Mouse (Mus musculus): ENCODE measurements around the gene Dkc1. TPM values are rescaled to one million over a fixed set of nuclear protein-coding genes. Genes with fewer than 3 reads are reported as not detected.

Dkc1 gene
- 132 and 146 TPM in 2 replicates for polyA plus RNA-seq (2014; fragmentation: Nextera tagmentation; extraction: Ambion mirVana)

- Histone ChIP-seq H3K9ac (replicated peaks; ENCODE audit: low read depth, low read length) (peak within 1 kb of the TSS; percentile 8; the same call in 1 of the 2 replicates), H3K4me3 (ENCODE audit: low read depth, low read length) (peak within 1 kb of the TSS; percentile 40), H3K27me3 (ENCODE audit: control insufficient read depth, insufficient read depth, low read length) (no peaks in the 10 kb centered on the region), H3K9me3 (ENCODE audit: control insufficient read depth, low read depth, low read length) (no peaks in the 10 kb centered on the region), H3K36me3 (ENCODE audit: control insufficient read depth, insufficient read depth, low read length) (peaks cover under 1% of the 10 kb centered on the region; the same call in 1 of the 2 replicates), H3K4me1 (ENCODE audit: control insufficient read depth, insufficient read depth, low read length) (no peaks in the 10 kb centered on the region), H3K27ac (ENCODE audit: low read length) (peak within 1 kb of the TSS; percentile 55), H3K4me2 (replicated peaks; ENCODE audit: low read depth, low read length) (peak within 1 kb of the TSS; percentile 51)
- WGBS = 19% methylated on average over 21 of the region's 29 CpGs
- peak; percentile 99 for ATAC-seq (ENCODE audit: insufficient number of reproducible peaks, insufficient read depth, low FRiP score, low read depth)
These were observed at the start of gene Dkc1 for GRCm38 (mm10) chrX:75095369-75096162. Dkc1 (plus strand) TSS chrX:75095854.

- H3K9ac ChIP-seq (replicated peaks; ENCODE audit: low read depth, low read length) = no peak overlapping the region
- H3K27ac ChIP-seq (ENCODE audit: low read length) = no peak overlapping the region
- no peak overlapping the region for H3K4me2 ChIP-seq (replicated peaks; ENCODE audit: low read depth, low read length)
- no peak overlapping the region for H3K4me3 ChIP-seq (ENCODE audit: low read depth, low read length)
- WGBS = 59% methylated on average over 1 of the region's 1 CpGs
- ATAC-seq (ENCODE audit: insufficient number of reproducible peaks, insufficient read depth, low FRiP score, low read depth) = no peak
- H3K27me3 ChIP-seq (ENCODE audit: control insufficient read depth, insufficient read depth, low read length) = no peaks in the 10 kb centered on the region
- no peaks in the 10 kb centered on the region for H3K4me1 ChIP-seq (ENCODE audit: control insufficient read depth, insufficient read depth, low read length)
- H3K9me3 ChIP-seq (ENCODE audit: control insufficient read depth, low read depth, low read length) = no peaks in the 10 kb centered on the region
- H3K36me3 ChIP-seq (ENCODE audit: control insufficient read depth, insufficient read depth, low read length) = no peaks in the 10 kb centered on the region
These were observed 49.7 kb upstream of the Dkc1 start for GRCm38 (mm10) chrX:75045931-75046330.

- Histone ChIP-seq H3K4me1 (ENCODE audit: control insufficient read depth, insufficient read depth, low read length) (no peaks in the 10 kb centered on the region), H3K9me3 (ENCODE audit: control insufficient read depth, low read depth, low read length) (no peaks in the 10 kb centered on the region), H3K4me2 (replicated peaks; ENCODE audit: low read depth, low read length) (0 out of 2 replicates have a peak overlapping the region, but pooled peaks have one; percentile 7), H3K36me3 (ENCODE audit: control insufficient read depth, insufficient read depth, low read length) (no peaks in the 10 kb centered on the region), H3K27ac (ENCODE audit: low read length) (no peak overlapping the region), H3K27me3 (ENCODE audit: control insufficient read depth, insufficient read depth, low read length) (no peaks in the 10 kb centered on the region), H3K9ac (replicated peaks; ENCODE audit: low read depth, low read length) (no peak overlapping the region), H3K4me3 (ENCODE audit: low read depth, low read length) (no peak overlapping the region)
- 39% methylated on average over 3 of the region's 3 CpGs for WGBS
- no peak for ATAC-seq (ENCODE audit: insufficient number of reproducible peaks, insufficient read depth, low FRiP score, low read depth)
These were observed 48.6 kb upstream of the Dkc1 start for GRCm38 (mm10) chrX:75046921-75047635.

GRCm38 (mm10) chrX:75056120-75056775 is 39.4 kb upstream of the Dkc1 start:
- 83% methylated on average over 2 of the region's 2 CpGs for WGBS
- no peak overlapping the region for H3K9ac ChIP-seq (replicated peaks; ENCODE audit: low read depth, low read length)
- H3K4me3 ChIP-seq (ENCODE audit: low read depth, low read length) = no peak overlapping the region
- ATAC-seq (ENCODE audit: insufficient number of reproducible peaks, insufficient read depth, low FRiP score, low read depth) = no peak
- H3K27me3 ChIP-seq (ENCODE audit: control insufficient read depth, insufficient read depth, low read length) = no peaks in the 10 kb centered on the region
- H3K36me3 ChIP-seq (ENCODE audit: control insufficient read depth, insufficient read depth, low read length) = no peaks in the 10 kb centered on the region
- H3K9me3 ChIP-seq (ENCODE audit: control insufficient read depth, low read depth, low read length) = no peaks in the 10 kb centered on the region
- no peak overlapping the region for H3K27ac ChIP-seq (ENCODE audit: low read length)
- H3K4me1 ChIP-seq (ENCODE audit: control insufficient read depth, insufficient read depth, low read length) = no peaks in the 10 kb centered on the region
- no peak overlapping the region for H3K4me2 ChIP-seq (replicated peaks; ENCODE audit: low read depth, low read length)

- Histone ChIP-seq H3K27me3 (ENCODE audit: control insufficient read depth, insufficient read depth, low read length) (no peaks in the 10 kb centered on the region), H3K9ac (replicated peaks; ENCODE audit: low read depth, low read length) (no peak overlapping the region), H3K4me3 (ENCODE audit: low read depth, low read length) (no peak overlapping the region), H3K9me3 (ENCODE audit: control insufficient read depth, low read depth, low read length) (no peaks in the 10 kb centered on the region), H3K27ac (ENCODE audit: low read length) (no peak overlapping the region), H3K36me3 (ENCODE audit: control insufficient read depth, insufficient read depth, low read length) (no peaks in the 10 kb centered on the region), H3K4me1 (ENCODE audit: control insufficient read depth, insufficient read depth, low read length) (no peaks in the 10 kb centered on the region), H3K4me2 (replicated peaks; ENCODE audit: low read depth, low read length) (no peak overlapping the region)
- WGBS = 58% methylated on average over 2 of the region's 2 CpGs
- no peak for ATAC-seq (ENCODE audit: insufficient number of reproducible peaks, insufficient read depth, low FRiP score, low read depth)
These were observed 13.3 kb upstream of the Dkc1 start for GRCm38 (mm10) chrX:75082351-75082750.

- no peaks in the 10 kb centered on the region for H3K27me3 ChIP-seq (ENCODE audit: control insufficient read depth, insufficient read depth, low read length)
- no peaks in the 10 kb centered on the region for H3K36me3 ChIP-seq (ENCODE audit: control insufficient read depth, insufficient read depth, low read length)
- H3K9me3 ChIP-seq (ENCODE audit: control insufficient read depth, low read depth, low read length) = no peaks in the 10 kb centered on the region
- WGBS = 22% methylated on average over 26 of the region's 26 CpGs
- H3K4me3 ChIP-seq (ENCODE audit: low read depth, low read length) = peak overlapping the region; percentile 39
- H3K4me1 ChIP-seq (ENCODE audit: control insufficient read depth, insufficient read depth, low read length) = no peaks in the 10 kb centered on the region
- H3K9ac ChIP-seq (replicated peaks; ENCODE audit: low read depth, low read length) = no peak overlapping the region
- ATAC-seq (ENCODE audit: insufficient number of reproducible peaks, insufficient read depth, low FRiP score, low read depth) = peak; percentile 58; the same call in 1 of the 2 replicates
- H3K4me2 ChIP-seq (replicated peaks; ENCODE audit: low read depth, low read length) = peak overlapping the region; percentile 48
- no peak overlapping the region for H3K27ac ChIP-seq (ENCODE audit: low read length)
These were observed 11.5 kb upstream of the Dkc1 start for GRCm38 (mm10) chrX:75083982-75084773.

- Histone ChIP-seq H3K4me2 (replicated peaks; ENCODE audit: low read depth, low read length) (peak within 1 kb of the TSS; percentile 48), H3K36me3 (ENCODE audit: control insufficient read depth, insufficient read depth, low read length) (no peaks in the 10 kb centered on the region), H3K9ac (replicated peaks; ENCODE audit: low read depth, low read length) (no peak within 1 kb of the TSS), H3K9me3 (ENCODE audit: control insufficient read depth, low read depth, low read length) (no peaks in the 10 kb centered on the region), H3K27ac (ENCODE audit: low read length) (no peak within 1 kb of the TSS), H3K4me1 (ENCODE audit: control insufficient read depth, insufficient read depth, low read length) (no peaks in the 10 kb centered on the region), H3K4me3 (ENCODE audit: low read depth, low read length) (peak within 1 kb of the TSS; percentile 39), H3K27me3 (ENCODE audit: control insufficient read depth, insufficient read depth, low read length) (no peaks in the 10 kb centered on the region)
- WGBS = 11% methylated on average over 9 of the region's 17 CpGs
- ATAC-seq (ENCODE audit: insufficient number of reproducible peaks, insufficient read depth, low FRiP score, low read depth) = peak; percentile 92
These were observed 10.7 kb upstream of the Dkc1 start, which contains the start of gene Gab3 for GRCm38 (mm10) chrX:75084774-75085508. Gab3 (minus strand) TSS chrX:75085458.

Measured in stomach, embryonic 14.5 days (tissue).